Mouse (Mus musculus) ES-Bruce4 (cell line): ENCODE results near the gene B3gnt6.

Experiments used
- CTCF ChIP-seq: IDR thresholded peaks from one replicate; pipeline ENCODE4 v1.8.1; 2011; ENCODE audit warnings: low read depth, low read length
- EP300 ChIP-seq: IDR thresholded peaks from 2 replicates; pipeline ENCODE4 v1.6.1; 2011; ENCODE audit warnings: low read depth, low read length; ENCODE audit not compliant: insufficient read depth

- TF ChIP-seq CTCF = no peak
- TF ChIP-seq EP300 = peak; percentile 50; the same call in 1 of the 2 replicates
These were observed 34.8 kb downstream of the B3gnt6 start for GRCm38 (mm10) chr7:98164382-98164998.
